ENCODE assay signal across 13 mouse cellular contexts in genomic region chr3:52299376-52299775, GRCm38 (mm10). TPM values are rescaled to one million over a fixed set of nuclear protein-coding genes. Genes with fewer than 3 reads are reported as not detected.
DNase-seq lines count a peak whose midpoint lies in the region; ATAC-seq lines count a peak whose summit lies in the region.
"Had no signal": no experiment of that assay in that cellular context is flagged by ENCODE, and none has a peak within 500 bp of the region (broad histone marks: within the 10 kb centered on the region; RNA-seq: fewer than 3 reads in every experiment).

No protein-coding gene starts in this region.

- DNase-seq in heart, adult 8-10 months (ENCODE audit: low spot score): no peak
- peak; percentile 22 to 30 for DNase-seq in spleen, postnatal 36 days (ENCODE audit: low spot score in 2 of 2)
- DNase-seq in spleen, postnatal 10 days (ENCODE audit: low spot score in 2 of 2): no peak
- peak; percentile 29 to 42 for DNase-seq in heart, postnatal 10 days
- peak; percentile 56 for DNase-seq in thymus, postnatal 4 days
- no peak for DNase-seq in urinary bladder, adult 2 months (ENCODE audit: low spot score)
- DNase-seq in ovary, postnatal 36 days (ENCODE audit: low spot score): no peak
- DNase-seq: adrenal gland, adult 2 months; cerebellum, postnatal 36 days had no signal

- no peaks in the 10 kb centered on the region for H3K9me3 ChIP-seq in heart, embryonic 12.5 days (replicated peaks)
- H3K9me3 ChIP-seq: forebrain, embryonic 15.5 days had no signal

- 0 out of 2 replicates have a peak overlapping the region, but pooled peaks have one; percentile 27 for H3K4me2 ChIP-seq in heart, embryonic 12.5 days
- H3K4me2 ChIP-seq: forebrain, embryonic 15.5 days had no signal

- no peak overlapping the region for H3K9ac ChIP-seq in heart, embryonic 12.5 days
- H3K9ac ChIP-seq: forebrain, embryonic 15.5 days had no signal

- intact Hi-C loops in heart, postnatal 10 days (cut with DNase I): no loop called here

- WGBS in heart, embryonic 12.5 days: 30% methylated on average over 2 of the region's 2 CpGs

- peaks cover 51% of the 10 kb centered on the region for H3K4me1 ChIP-seq in heart, embryonic 12.5 days (replicated peaks)
- H3K4me1 ChIP-seq: forebrain, embryonic 15.5 days had no signal

- no peaks in the 10 kb centered on the region for H3K27me3 ChIP-seq in heart, embryonic 12.5 days (replicated peaks)
- H3K27me3 ChIP-seq: forebrain, embryonic 15.5 days had no signal

- ATAC-seq in heart, embryonic 12.5 days (ENCODE audit: insufficient number of reproducible peaks, low FRiP score): peak; percentile 38; the same call in 1 of the 2 replicates
- ATAC-seq: forebrain, embryonic 15.5 days; hindbrain, embryonic 16.5 days had no signal

- H3K4me3 ChIP-seq in heart, embryonic 12.5 days: no peak overlapping the region
- H3K4me3 ChIP-seq: forebrain, embryonic 15.5 days had no signal

- no peak overlapping the region for H3K27ac ChIP-seq in heart, embryonic 12.5 days (ENCODE audit: poor library complexity, severe bottlenecking)
- H3K27ac ChIP-seq: forebrain, embryonic 15.5 days; macrophage had no signal

- H3K36me3 ChIP-seq in heart, embryonic 12.5 days: no peaks in the 10 kb centered on the region
- H3K36me3 ChIP-seq: forebrain, embryonic 15.5 days had no signal

RNA-seq across cellular contexts. Expression of gene Foxo1, which starts 31.2 kb away (rescaled TPM):
- 8.8 and 9.6 TPM in 2 replicates for polyA plus RNA-seq in heart, embryonic 12.5 days (2016; fragmentation: Nextera tagmentation; extraction: Ambion mirVana)
- 10 to 100 TPM in 3 of 4 experiments, 1 to 10 TPM in 1; 9.4 to 11.7 (median 10.8) TPM for total RNA-seq in heart, adult 8-10 months (2022)
- 10 to 100 TPM; 16.7 to 17.1 TPM for total RNA-seq in heart, postnatal 10 days (2021)
- polyA plus RNA-seq in urinary bladder, adult 2 months (2012; rRNA removed): 8.2 and 12.4 TPM in 2 replicates

Comparison
In these comparisons a context has a peak if more than half of its experiments do, and no peak if none do; other contexts are left out.
1. DNase-seq: peak in spleen, postnatal 36 days (2 of 2), heart, postnatal 10 days (2 of 2) and thymus, postnatal 4 days (single experiment); none in heart, adult 8-10 months (single experiment), spleen, postnatal 10 days (0 of 2), urinary bladder, adult 2 months (single experiment) and ovary, postnatal 36 days (single experiment).